Mouse (Mus musculus): Measurements from ENCODE around the gene Trip13.

DNA sequence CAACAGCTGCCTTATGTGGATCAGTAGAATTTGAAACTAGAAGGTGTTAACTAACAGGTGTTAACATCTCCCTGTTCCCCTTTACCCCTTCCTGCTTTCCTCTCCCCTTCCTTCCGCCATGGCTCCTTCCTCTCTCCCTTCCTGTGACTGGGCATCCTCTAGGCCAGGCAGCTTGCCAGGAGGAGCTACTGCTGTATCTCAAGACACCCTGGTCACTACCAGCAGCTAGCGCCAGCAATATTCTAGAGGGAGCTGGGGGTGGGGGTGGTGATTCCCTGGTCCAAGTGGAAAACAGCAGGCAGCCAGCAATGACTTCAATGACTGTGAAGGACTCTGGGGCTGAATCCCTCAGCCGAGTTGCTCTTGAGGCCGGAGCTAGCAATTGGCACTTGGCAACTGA, 51.9 kb downstream of the Trip13 start:
- TF ChIP-seq HCFC1 (IDR thresholded peaks at IDR 0.05; ENCODE audit: low read depth, low read length) (no peak), JUND (conservative IDR thresholded peaks at IDR 0.05; ENCODE audit: low read depth, low read length) (no peak), USF2 (conservative IDR thresholded peaks at IDR 0.05; ENCODE audit: low read depth, low read length) (no peak), POLR2A (IDR thresholded peaks at IDR 0.05; ENCODE audit: low read depth, low read length) (no peak), USF1 (IDR thresholded peaks at IDR 0.05; ENCODE audit: low read depth, low read length) (no peak), CTCF (conservative IDR thresholded peaks at IDR 0.05 in 1 of 2, IDR thresholded peaks at IDR 0.05 in 1 of 2; ENCODE audit: low read depth in 2 of 2, low read length in 2 of 2) (no peak), KAT2A (IDR thresholded peaks at IDR 0.05; ENCODE audit: insufficient replicate concordance, low read length) (no peak), EP300 (IDR thresholded peaks at IDR 0.05; ENCODE audit: low read length) (no peak), UBTF (IDR thresholded peaks at IDR 0.05; ENCODE audit: low read depth, low read length) (no peak), E2F4 (IDR thresholded peaks at IDR 0.05; ENCODE audit: insufficient replicate concordance, low read depth, low read length) (no peak), MXI1 (IDR thresholded peaks at IDR 0.05; ENCODE audit: low read depth, low read length) (no peak)
